In genomic region chr19:4206971-4207370, GRCm38 (mm10) we compare ENCODE assay signal across 9 mouse cellular contexts. TPM values are rescaled to one million over a fixed set of nuclear protein-coding genes. Genes with fewer than 3 reads are reported as not detected.
DNase-seq lines count a peak whose midpoint lies in the region; ATAC-seq lines count a peak whose summit lies in the region.
"Had no signal": no experiment of that assay in that cellular context is flagged by ENCODE, and none has a peak within 500 bp of the region (broad histone marks: within the 10 kb centered on the region; RNA-seq: fewer than 3 reads in every experiment).

No protein-coding gene starts in this region.

- H3K9ac ChIP-seq in embryonic facial prominence, embryonic 14.5 days (ENCODE audit: low read depth, low read length) = no peak overlapping the region
- H3K9ac ChIP-seq in stomach, embryonic 15.5 days = no peak overlapping the region

- peaks cover 7% of the 10 kb centered on the region; the same call in 1 of the 2 replicates for H3K4me1 ChIP-seq in embryonic facial prominence, embryonic 14.5 days (ENCODE audit: control insufficient read depth, insufficient read depth, low read length)
- peaks cover 6% of the 10 kb centered on the region; the same call in 1 of the 2 replicates for H3K4me1 ChIP-seq in stomach, embryonic 15.5 days

- ATAC-seq in embryonic facial prominence, embryonic 14.5 days (ENCODE audit: low read depth) = 0 out of 2 replicates have a peak, but pooled peaks have one; percentile 50
- peak; percentile 61; the same call in 1 of the 2 replicates for ATAC-seq in stomach, embryonic 15.5 days (ENCODE audit: insufficient read depth, low FRiP score, low read depth)

- H3K36me3 ChIP-seq in embryonic facial prominence, embryonic 14.5 days (ENCODE audit: control insufficient read depth, insufficient read depth, low read length) = no peaks in the 10 kb centered on the region
- H3K36me3 ChIP-seq in stomach, embryonic 15.5 days = no peaks in the 10 kb centered on the region

- H3K27ac ChIP-seq in embryonic facial prominence, embryonic 14.5 days (replicated peaks; ENCODE audit: low read depth, low read length) = no peak overlapping the region
- no peak overlapping the region for H3K27ac ChIP-seq in stomach, embryonic 15.5 days

- H3K4me2 ChIP-seq in embryonic facial prominence, embryonic 14.5 days (ENCODE audit: low read depth, low read length) = no peak overlapping the region
- no peak overlapping the region for H3K4me2 ChIP-seq in stomach, embryonic 15.5 days

- H3K9me3 ChIP-seq in embryonic facial prominence, embryonic 14.5 days (ENCODE audit: control insufficient read depth, low read length) = no peaks in the 10 kb centered on the region
- H3K9me3 ChIP-seq in stomach, embryonic 15.5 days = no peaks in the 10 kb centered on the region
- H3K9me3 ChIP-seq: megakaryocyte, embryonic 14.5 days had no signal

- no peak overlapping the region for H3K4me3 ChIP-seq in embryonic facial prominence, embryonic 14.5 days (ENCODE audit: low read depth, low read length)
- no peak overlapping the region for H3K4me3 ChIP-seq in stomach, embryonic 15.5 days (replicated peaks)
- H3K4me3 ChIP-seq: megakaryocyte, embryonic 14.5 days had no signal

- no peaks in the 10 kb centered on the region for H3K27me3 ChIP-seq in embryonic facial prominence, embryonic 14.5 days (replicated peaks; ENCODE audit: control insufficient read depth, insufficient read depth, low read length)
- H3K27me3 ChIP-seq in stomach, embryonic 15.5 days (replicated peaks) = no peaks in the 10 kb centered on the region

- WGBS in embryonic facial prominence, embryonic 14.5 days = 0% methylated on average over 2 of the region's 2 CpGs
- 2% methylated on average over 2 of the region's 2 CpGs for WGBS in stomach, embryonic 15.5 days

- peak; percentile 56 to 64 for DNase-seq in left cerebral cortex, adult 18-20 months (ENCODE audit: low spot score in 2 of 2)
- DNase-seq in left cerebral cortex, adult 11 months (ENCODE audit: low spot score) = no peak
- peak; percentile 82 to 84 for DNase-seq in adrenal gland, postnatal 36 days
- no peak for DNase-seq in embryonic facial prominence, embryonic 14.5 days (ENCODE audit: low spot score)
- peak; percentile 76 to 81 for DNase-seq in heart, postnatal 14 days
- DNase-seq in layer of hippocampus, adult 9-11 months = peak; percentile 64
- peak; percentile 89 for DNase-seq in lung, postnatal 36 days

- intact Hi-C loops in heart, postnatal 14 days (cut with DNase I) = loop anchor here (1.0 to 5.0 kb wide), 2 partner anchors 21 to 105 kb away; no protein-coding TSS in a partner anchor

RNA-seq across cellular contexts. Expression of gene Rad9a, which starts 5.5 kb away (rescaled TPM):
- total RNA-seq in left cerebral cortex, adult 18-20 months (2021) = 10 to 100 TPM in 1 of 2 experiments, 1 to 10 TPM in 1; 7.2 to 10.1 TPM
- 1 to 10 TPM; 7.6 TPM for total RNA-seq in adrenal gland, postnatal 36 days (2021)
- polyA plus RNA-seq in embryonic facial prominence, embryonic 14.5 days (2014; fragmentation: Nextera tagmentation; extraction: Ambion mirVana) = 28.9 and 32.4 TPM in 2 replicates
- 1 to 10 TPM; 4.7 to 5.0 TPM for total RNA-seq in heart, postnatal 14 days (2021)
- polyA plus RNA-seq in stomach, embryonic 15.5 days (2015; fragmentation: Nextera tagmentation; extraction: Ambion mirVana) = 25.4 and 27.4 TPM in 2 replicates

RNA-seq across cellular contexts. Expression of gene Clcf1, which starts 7.1 kb away (rescaled TPM):
- total RNA-seq in left cerebral cortex, adult 18-20 months (2021) = 1 to 10 TPM; 1.5 to 1.9 TPM
- 10 to 100 TPM in 1 of 2 experiments, 1 to 10 TPM in 1; 6.3 to 17.4 TPM for total RNA-seq in adrenal gland, postnatal 36 days (2021)
- polyA plus RNA-seq in embryonic facial prominence, embryonic 14.5 days (2014; fragmentation: Nextera tagmentation; extraction: Ambion mirVana) = 6.0 and 6.3 TPM in 2 replicates
- 1 to 10 TPM; 1.6 to 2.0 TPM for total RNA-seq in heart, postnatal 14 days (2021)
- polyA plus RNA-seq in stomach, embryonic 15.5 days (2015; fragmentation: Nextera tagmentation; extraction: Ambion mirVana) = 5.4 and 6.2 TPM in 2 replicates

RNA-seq across cellular contexts. Expression of gene AC109138.7, which starts 7.2 kb away (rescaled TPM):
- total RNA-seq in left cerebral cortex, adult 18-20 months (2021) = not detected
- total RNA-seq in adrenal gland, postnatal 36 days (2021) = not detected
- polyA plus RNA-seq in embryonic facial prominence, embryonic 14.5 days (2014; fragmentation: Nextera tagmentation; extraction: Ambion mirVana) = not detected in 2 replicates
- not detected for total RNA-seq in heart, postnatal 14 days (2021)
- polyA plus RNA-seq in stomach, embryonic 15.5 days (2015; fragmentation: Nextera tagmentation; extraction: Ambion mirVana) = not detected in 2 replicates

RNA-seq across cellular contexts. Expression of gene Ppp1ca, which starts 15.1 kb away (rescaled TPM):
- 100 to 1,000 TPM; 303 to 333 TPM for total RNA-seq in left cerebral cortex, adult 18-20 months (2021)
- total RNA-seq in adrenal gland, postnatal 36 days (2021) = 100 to 1,000 TPM; 403 to 410 TPM
- polyA plus RNA-seq in embryonic facial prominence, embryonic 14.5 days (2014; fragmentation: Nextera tagmentation; extraction: Ambion mirVana) = 744 and 800 TPM in 2 replicates
- 100 to 1,000 TPM; 368 to 404 TPM for total RNA-seq in heart, postnatal 14 days (2021)
- 745 and 766 TPM in 2 replicates for polyA plus RNA-seq in stomach, embryonic 15.5 days (2015; fragmentation: Nextera tagmentation; extraction: Ambion mirVana)

RNA-seq across cellular contexts. Expression of gene Tbc1d10c, which starts 15.9 kb away (rescaled TPM):
- total RNA-seq in left cerebral cortex, adult 18-20 months (2021) = 1 to 10 TPM; 1.0 to 1.1 TPM
- total RNA-seq in adrenal gland, postnatal 36 days (2021) = 1 to 10 TPM in 1 of 2 experiments, under 1 TPM in 1; 0.70 to 1.0 TPM
- polyA plus RNA-seq in embryonic facial prominence, embryonic 14.5 days (2014; fragmentation: Nextera tagmentation; extraction: Ambion mirVana) = 3.6 and 3.8 TPM in 2 replicates
- 1 to 10 TPM; 4.0 to 7.5 TPM for total RNA-seq in heart, postnatal 14 days (2021)
- 3.0 and 4.0 TPM in 2 replicates for polyA plus RNA-seq in stomach, embryonic 15.5 days (2015; fragmentation: Nextera tagmentation; extraction: Ambion mirVana)

Comparison
In these comparisons a context has a peak if more than half of its experiments do, and no peak if none do; other contexts are left out.
1. DNase-seq: peak in left cerebral cortex, adult 18-20 months (2 of 2), adrenal gland, postnatal 36 days (2 of 2), heart, postnatal 14 days (2 of 2), layer of hippocampus, adult 9-11 months (single experiment) and lung, postnatal 36 days (single experiment); none in left cerebral cortex, adult 11 months (single experiment) and embryonic facial prominence, embryonic 14.5 days (single experiment).